Mouse (Mus musculus): ENCODE results near the gene Vamp9.

DNA sequence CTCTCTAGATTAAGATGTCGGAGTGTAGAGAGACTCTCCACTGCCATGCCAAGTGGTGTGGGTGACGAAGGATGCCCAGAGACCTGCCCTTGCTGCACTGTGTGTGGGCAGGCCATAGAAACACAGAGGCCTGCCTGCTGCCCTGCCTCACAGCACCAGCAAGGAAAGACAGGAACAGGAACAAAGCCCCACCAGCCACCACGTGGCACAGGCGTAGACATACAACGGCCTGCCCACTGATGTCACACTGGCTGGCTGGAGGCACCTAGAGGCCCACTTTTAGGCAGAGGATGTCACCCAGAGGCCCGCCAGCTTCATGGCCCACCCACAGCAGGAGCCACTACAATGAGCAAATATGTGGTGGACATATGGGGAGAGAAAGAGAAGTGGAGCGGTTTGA lies 94.0 kb downstream of the Vamp9 start:
- TF ChIP-seq CTCF (IDR thresholded peaks at IDR 0.05; ENCODE audit: borderline replicate concordance, extremely low read depth, insufficient read depth, insufficient read length) = no peak
- no peak for TF ChIP-seq POLR2A (IDR thresholded peaks at IDR 0.05; ENCODE audit: borderline replicate concordance, extremely low read depth, insufficient read depth, insufficient read length, poor library complexity, severe bottlenecking)

All from brain, embryonic 14.5 days (tissue).